Mouse (Mus musculus): ENCODE results near the gene Tmem167b.
A peak's percentile ranks its signal among the peaks of the same experiment; 100 is the strongest.
"Not testable (repeated sequence)": the region's sequence is repeated elsewhere in the genome, so short reads cannot be mapped to it uniquely, and the experiment has no call there.

Tmem167b gene

DNA sequence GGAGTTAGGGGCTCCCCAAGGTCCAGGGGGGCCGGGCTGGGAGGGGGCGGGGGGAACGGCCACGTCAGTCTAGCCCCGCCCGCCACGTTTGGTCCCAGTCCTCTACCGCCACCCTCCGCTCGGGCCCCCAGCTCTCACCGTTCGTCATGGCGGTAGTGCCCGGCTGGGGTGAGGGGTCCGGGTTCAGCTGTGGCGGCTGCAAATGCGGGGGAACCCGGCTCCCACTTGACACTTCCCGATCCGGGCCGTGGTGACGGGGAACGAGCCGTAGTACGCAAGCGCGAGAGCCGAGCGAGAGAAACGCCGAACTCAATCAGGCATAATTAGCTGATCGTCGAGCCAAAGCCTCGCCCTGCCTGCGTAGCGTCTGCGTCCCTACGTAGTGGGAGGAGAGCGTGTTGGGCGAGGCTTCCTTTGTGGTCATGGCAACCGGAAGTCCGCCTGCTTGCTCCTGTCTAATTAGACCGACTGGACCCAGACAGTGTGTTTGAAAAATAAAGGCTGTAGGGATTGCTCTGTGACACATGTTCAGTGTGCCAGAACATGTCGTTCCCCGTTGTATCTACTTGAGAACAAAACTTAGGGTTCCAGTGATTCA is at the start of gene Tmem167b:
Tmem167b (minus strand) TSS at position 334 of the 598 bp plus-strand sequence.
- peak; percentile 99 for DNase-seq

DNA sequence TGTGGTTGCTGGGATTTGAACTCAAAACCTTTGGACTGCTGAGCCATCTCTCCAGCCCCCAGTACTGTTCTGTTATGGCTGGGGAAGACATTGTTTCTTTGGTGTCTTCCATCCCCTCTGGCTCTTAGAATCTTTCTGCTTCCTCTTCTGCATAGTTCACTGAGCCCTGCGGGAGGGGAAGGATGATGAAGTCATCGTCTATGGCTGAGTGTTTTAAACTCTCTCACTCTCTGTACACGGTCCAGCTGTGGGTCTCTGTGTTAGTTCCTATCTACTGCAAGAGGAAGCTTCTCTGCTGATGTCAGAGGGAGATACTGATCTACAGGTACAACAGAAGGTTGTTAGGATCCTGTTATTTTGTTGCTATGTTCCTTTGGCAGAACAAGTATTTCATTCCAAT is 46.6 kb upstream of the Tmem167b start:
- DNase-seq, result no peak

DNA sequence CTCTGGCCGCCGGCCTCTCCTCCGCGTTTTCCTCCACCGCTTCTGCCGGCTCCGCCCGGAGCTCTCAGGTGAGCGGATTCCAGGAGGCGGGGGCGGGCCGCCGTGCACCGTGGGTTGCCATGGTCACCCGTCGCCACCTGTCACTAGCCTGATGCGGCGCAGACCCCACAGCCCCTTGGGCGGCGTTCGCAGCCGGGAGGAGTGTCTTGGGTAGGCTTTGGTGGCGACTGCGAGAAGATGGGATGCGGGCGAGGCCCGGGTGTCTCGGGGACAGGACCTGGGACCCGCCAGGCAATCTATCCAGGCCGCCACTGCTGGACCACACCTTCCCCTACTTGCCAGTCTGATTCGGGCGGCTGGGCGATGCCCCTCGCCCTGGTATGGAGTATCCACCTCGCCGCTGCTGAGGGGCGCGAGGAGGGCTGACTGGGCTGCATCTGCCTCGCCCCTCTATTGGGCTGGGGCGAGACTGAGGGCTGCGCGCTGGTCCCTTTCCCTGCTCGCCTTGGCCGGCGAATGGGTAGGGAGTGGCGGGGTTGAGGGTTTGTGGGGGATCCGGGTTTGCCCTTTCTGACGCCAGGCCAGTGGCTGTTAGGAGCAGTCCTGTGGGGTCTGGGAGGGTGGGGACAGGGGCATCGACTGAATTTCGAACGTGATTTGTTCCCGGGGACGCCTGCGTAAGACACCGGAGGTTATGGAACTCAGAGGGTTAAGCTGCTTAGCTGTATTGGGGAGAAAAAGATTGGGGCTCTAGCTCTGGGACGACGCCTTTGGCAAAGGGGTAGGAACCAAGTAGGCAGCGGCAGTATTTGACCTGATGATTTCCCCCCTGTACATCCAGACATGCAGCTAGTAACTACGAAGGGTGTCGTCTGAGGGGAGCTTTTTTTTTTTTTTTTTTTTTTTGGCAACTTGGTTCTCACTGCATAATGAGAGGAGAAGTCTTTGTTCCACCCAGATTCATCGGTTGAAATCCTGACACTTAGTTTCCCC is 29.6 kb upstream of the Tmem167b start:
- no peak for DNase-seq

DNA sequence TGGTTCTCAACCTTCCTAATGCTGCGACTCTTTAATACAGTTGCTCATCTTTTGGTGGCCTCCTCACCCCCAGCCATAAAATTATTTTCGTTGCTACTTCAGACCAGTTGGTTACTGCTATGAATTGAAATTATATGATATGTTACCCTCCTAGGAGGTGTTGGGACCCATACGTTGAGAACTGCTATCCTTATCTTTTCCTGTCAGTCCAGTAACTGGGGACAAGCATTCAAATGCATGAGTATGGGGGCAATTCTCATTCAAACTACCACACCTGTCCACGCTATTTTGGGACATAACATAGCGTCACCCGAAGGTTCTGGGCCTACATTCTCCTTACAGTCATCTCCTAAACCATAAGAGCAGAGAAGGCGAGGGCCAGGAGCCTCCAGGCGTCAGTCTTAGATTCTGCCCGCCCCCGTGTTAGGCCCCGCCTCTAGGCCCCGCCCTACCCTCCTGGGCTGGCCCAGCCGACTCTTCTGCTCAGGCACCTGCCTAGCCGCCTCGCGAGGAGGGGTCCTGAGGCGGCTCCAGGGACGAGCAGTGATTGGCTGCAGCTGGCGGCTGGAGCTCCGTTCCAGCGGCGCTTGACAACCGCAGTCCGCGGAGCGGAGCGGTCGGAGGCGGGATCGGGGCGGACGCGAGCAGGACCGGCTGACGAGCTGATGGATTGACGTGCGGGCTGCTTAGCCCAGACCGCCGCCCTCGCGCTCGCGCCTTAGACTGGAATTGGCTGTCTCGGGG is 28.7 kb upstream of the Tmem167b start, which contains the start of gene Wdr47:
Wdr47 (plus strand) TSS at position 494 of the 744 bp plus-strand sequence.
- peak; percentile 98 for DNase-seq

DNA sequence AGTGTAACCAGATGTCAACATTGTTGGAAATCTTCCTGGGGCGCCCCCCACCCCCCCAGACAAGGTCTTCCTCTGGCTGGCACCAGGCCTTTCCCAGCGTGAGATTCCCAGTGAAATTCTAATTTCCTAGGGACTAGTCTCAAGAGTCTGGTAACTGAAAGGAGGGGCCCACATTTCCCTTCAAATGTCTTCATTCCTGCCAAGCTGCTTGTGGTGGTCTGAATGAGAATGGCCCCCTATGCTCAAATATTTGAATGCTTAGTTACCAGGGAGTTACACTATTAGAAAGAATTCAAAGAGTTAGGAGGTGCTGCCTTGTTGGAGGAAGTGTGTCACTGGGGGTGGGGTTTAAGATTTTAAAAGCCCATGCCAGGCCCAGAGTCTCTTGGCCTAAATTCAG is 26.2 kb upstream of the Tmem167b start:
- no peak for DNase-seq

DNA sequence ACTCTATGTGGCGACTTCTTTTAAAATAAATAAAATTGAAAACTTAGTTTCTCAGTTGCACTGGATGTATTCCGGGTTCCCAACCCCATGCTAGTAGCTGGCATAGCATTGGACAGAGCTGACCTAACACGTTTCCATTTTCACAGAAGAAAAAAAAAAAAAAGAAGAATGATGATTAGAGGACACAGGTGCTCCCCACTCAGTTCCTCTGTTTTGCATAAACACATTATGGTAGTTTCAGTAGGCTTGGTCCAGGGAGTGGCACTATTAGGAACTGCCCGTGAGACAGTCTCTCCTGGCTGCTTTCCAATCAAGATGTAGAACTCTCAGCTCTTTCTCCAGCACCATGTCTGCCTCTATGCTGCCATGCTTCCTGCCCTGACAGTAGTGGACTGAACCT is 22.3 kb upstream of the Tmem167b start:
- no peak for DNase-seq

DNA sequence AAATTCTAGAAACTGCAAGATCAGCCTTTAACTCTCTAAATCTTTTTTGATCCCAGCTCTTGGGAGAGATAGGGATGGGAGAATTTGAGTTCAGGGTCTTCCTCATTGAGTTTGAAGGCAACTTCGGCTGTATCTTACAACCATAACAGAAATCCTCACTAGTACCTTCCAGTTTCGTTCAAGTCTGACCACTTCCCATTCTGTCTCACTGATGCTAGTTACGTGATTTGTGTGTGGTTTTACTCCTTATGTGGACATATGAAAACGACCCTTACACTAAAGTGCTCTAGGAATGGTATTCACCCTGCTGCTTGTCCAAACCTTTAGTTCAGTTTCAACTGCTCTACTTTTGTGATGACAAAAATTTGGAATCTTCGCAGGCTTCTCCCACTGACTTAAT is 11.8 kb upstream of the Tmem167b start:
- no peak for DNase-seq

DNA sequence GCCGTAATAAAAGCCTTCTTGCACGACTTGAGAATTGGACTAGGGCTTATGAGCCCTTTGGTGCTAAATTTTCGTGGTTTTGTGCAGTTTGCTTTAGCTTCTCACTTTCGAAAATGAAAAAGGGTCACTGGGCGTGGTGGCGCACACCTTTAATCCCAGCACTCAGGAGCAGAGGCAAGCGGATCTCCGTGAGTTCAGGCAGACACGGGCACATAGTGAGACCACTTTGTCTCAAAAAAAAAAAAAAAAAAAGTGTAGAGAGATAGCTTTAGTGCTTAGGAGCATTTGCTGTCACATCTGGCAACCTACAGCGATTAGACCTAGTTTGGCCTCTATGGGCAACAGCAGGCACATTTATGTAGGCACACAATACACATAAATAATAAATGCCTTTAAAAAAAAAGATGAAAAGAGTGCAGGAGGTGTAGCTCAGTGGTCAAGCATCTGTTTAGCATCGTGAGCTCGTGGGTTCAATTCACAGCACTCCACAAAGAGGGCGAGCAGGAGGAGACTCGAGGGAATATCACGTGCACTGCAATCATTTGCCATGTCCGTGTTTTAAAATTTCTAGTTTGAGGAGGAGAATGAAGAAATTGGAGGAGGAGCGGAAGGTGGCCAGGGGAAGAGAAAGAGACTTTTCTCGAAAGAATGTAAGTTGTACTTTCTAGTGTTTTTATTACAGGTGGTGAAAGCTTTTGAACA is 10.2 kb upstream of the Tmem167b start:
- no peak for DNase-seq

DNA sequence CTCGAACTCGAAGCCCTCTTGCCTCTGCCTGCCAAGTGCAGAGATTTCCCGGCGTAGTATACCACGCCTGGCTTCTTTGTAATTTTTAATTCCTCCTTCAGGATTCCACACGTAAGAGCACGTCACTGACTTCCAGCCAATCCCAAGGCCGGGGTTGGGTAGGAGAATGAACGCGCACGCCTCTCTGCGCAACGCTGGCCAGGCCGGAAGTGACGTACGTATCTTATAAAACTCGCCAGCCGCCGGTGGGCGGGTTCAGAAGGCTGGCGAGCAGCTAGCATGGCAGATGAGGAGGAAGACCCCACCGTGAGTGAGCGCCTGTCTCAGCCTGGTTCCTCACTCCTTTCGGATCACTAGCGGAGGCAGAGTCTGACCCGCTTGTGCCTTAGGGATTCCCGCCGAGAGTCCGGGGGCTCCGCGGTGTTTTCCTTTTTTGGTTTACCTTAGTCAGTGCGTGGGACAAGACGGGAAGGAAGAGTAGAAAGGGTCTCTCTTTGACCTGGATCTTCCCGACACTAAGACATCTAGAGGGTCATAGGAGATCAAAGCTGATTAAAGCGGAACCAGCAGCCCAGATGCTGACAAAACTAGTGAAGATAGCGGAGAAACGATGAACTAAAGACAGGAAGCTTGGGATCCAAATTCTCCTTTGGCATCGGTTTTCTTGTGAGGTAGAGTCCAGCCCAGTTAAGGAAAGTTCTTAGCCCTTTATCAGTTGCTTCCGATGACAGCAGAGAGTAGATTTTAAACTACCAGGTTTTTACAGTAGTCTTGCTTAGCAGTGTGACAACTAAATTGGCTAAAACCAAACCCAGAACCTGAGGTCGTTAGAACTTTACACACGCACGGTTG is 9.4 kb upstream of the Tmem167b start, which contains the start of gene Taf13:
Taf13 (plus strand) TSS at position 256 of the 852 bp plus-strand sequence.
- DNase-seq, result peak; percentile 98

DNA sequence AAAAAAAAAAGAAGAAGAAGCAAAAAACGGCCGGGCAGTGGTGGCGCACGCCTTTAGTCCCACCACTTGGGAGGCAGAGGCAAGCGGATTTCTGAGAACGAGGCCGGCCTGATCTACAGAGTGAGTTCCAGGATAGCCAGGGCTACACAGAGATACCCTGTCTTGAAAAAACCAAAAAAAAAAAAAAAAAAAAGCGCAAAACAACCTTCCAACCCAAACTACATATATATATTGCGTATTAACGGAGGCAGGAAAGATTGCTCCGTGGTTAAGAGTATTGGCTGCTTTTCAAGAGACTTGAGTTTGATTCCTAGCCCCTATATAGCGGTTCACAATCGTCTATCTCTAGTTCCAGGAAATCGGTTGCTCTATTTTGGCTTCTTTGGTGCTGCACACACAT is 8.5 kb upstream of the Tmem167b start:
- no peak for DNase-seq

DNA sequence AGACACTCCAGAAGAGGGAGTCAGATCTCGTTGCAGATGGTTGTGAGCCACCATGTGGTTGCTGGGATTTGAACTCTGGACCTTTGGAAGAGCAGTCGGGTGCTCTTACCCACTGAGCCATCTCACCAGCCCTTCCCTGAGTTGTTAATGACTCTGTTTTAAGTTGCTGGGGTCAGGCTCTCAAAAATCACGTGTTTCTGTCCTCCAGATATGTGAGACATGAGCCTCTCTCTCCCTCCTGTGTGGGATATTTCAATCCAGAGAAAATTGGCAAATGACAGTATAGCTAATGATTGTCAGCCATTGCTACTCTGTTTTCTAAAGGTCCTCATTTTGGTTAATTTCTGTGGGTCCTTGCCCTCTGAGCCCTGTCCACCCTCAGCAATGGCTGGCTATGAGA is 7.4 kb upstream of the Tmem167b start:
- not testable (repeated sequence) for DNase-seq

DNA sequence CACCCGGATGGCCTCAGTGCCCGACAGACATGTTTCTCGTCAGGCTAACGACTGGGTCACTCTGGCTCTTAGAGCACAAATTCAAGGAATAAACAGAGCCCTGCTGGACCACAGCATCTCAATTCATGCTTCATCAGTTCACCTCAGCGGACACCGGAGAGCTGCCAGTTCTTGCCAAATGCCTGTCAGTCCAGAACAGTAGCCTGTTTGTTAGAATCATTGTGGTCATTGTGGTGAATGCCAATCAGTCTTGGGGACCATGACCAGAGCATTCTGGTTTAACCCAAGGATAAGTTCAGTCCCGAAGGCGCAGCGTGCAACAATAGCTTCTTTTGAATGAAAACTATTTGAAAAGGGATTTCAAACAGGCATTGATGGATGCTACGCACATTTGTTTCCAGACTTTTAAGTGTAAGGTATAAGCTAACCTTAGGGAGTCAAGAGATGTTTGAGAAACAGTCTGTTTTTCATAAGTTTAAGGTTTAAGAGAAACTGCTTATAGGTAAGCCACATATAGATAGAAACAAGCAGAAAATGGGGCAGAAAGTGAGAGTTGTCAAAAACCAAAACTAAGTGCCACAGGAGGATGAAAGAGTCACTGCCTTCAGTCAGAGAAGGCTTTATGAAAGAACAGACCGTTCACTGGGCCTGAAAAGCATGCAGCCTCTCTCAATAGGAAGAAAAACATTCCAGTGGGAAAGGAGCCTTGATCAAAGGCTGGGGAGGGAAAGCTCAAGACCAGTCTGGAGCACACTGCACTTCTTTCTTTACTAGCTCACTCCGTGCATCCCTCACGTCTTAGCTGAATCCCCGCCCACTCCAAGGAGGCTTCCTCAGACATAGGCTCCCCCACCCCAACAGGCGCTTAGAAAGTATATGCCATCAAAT is 6.0 kb upstream of the Tmem167b start:
- no peak for DNase-seq

DNA sequence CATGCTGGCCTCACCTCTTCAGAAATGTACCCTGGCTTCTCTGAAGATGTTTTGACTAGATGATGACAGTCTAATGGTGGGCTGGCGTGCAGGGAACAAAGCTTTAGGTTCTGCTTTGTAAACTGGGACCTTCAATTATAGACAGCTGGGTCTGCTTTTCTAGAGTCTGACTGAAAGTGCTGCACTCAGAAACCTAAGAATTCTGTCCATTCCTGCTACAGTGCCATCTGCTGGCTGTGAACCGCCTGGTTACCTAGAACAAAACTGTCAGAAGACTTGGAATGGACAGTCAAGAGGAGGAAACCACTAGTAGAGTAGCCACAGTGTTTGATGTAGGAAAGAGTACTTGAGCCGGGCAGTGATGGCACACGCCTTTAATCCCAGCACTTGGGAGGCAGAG is 1.0 kb upstream of the Tmem167b start:
- DNase-seq, result peak; percentile 89

DNA sequence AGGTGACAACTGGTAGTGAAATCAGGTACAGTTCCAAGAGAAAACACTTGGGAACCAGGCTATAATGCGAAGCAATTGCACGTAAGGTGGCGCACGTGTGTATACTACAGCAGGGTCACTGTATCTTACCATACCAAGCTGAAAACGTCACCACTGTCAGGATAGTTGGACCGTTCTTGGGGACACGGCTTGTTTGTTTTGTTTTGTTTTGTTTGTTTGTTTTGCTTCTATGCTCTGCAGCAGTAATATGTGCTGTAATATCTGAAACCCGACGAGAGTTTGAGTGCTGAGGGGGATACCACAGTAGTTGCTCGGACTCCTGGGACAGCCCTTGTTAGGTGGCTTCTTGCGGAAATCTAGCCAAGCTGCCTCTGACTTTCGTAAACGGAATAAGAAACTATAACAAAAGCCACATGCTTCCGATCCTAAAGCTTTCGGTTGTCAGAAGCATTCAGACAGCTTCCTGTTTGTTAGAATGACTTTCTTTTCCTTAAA is 558 bp upstream of the Tmem167b start:
- no peak for DNase-seq

DNA sequence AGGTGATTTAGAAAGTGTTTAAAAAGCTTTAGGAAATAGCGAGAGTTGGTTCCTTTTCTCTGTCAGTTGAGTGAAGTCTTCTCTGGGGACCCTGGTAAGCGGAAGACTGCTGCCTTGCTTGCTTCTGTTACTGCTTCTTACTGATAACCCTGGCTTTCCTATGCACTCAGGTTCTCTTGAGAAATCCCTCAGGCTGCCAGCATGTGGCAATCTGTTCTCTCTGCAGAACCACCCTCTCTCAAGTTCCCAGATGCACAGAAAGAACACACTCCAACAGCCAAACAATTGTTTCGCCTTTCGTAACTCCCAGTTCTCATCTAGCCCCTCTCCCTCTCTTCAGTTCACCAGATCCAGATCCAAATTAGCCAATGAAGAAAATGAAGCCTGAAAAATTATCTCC is 4.4 kb downstream of the Tmem167b start:
- no peak for DNase-seq

DNA sequence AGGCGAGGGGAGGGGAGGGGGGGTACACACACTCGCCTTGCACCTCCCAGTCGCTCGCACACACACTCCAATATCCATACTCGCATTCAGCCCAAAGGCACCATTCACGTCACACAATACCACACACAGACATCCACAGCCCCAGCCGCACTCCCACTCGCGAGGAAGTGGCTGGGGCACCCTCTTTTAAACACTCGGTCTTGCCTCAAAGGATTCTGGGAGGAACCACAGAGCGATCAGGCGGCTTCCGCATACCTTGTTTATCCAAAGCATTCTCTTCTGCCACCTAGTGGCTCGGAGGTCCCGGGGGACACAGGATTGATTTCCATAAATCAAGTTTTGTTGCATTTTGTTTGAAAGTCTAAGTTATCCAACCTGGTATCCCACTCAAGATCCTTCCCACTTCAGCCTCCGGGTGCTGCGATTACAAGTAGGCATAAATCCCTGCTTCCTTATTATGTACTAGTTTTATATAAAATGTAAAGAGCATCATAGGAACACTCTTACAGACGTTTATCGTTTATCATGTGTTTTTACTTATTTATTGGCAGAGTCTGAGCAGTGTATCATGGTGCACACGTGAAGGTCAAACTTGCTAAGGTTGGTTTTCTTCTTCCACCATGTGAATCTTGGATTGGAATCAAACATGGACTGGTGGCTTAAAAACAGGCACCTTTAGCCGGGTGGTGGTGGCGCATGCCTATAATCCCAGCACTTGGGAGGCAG is 7.5 kb downstream of the Tmem167b start:
- DNase-seq, result peak; percentile 95

DNA sequence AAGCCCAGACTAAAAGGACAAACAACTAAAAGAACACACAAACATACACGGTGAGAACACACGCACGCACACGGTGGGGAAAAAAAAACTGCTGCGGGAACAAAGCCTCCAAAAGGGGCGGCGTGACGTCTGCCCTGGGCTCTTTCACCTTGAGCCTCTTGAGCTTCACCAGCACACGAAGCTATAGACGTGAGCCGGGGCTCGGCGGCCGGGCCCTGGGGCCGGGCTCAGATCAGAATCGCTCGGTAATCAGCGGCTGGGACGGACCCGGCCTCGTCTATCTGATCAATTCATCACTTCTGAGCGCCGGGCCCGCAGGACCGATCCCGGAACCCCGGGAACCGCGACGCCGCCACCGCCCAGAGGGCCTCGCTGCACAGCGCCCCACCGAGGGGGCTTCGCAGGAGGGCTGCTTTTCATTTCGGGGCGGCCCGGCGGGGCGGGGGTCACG is 8.1 kb downstream of the Tmem167b start:
- no peak for DNase-seq

DNA sequence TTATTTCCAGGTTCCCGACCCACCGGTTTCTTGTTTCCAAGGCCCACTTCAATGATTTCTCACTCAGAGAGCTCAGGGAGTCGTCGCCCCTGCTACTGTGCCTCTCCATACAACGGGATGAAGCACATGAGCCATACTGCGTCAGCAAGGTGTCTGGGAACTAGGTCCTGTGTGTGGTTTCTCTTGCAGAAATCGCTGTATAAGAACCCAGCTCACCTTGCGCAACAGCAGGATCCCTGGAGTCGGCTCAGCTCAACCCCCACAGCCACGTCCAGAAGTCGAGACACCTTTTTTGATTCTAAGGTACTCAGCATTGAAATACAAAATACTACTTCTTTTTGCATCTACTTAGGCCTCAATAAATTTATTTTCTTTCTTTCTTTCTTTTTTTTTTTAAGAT is 20.0 kb downstream of the Tmem167b start:
- DNase-seq, result no peak

DNA sequence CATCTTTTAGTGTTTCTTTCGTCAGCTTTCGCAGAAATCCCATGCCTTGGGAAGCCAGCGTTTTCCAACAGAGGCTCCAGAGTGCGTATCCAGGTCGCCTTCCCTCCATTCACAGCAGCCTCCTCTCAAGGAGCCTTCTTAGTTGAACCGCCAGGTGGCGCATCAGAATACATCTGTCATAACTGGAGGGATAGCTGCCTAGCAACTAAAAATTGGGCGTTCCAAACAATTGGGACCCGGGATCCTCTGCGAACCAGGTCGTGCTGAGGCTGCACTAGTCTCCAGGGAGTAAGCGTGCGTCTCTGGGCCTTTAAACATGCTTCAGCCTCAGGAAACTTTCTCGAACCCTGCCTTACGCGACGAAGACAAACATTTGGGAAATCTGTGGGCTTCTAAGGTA is 25.0 kb downstream of the Tmem167b start:
- peak; percentile 87 for DNase-seq
